Mouse (Mus musculus): ENCODE data around the gene Neil3. TPM values are rescaled to one million over a fixed set of nuclear protein-coding genes. Genes with fewer than 3 reads are reported as not detected.
A peak's percentile ranks its signal among the peaks of the same experiment; 100 is the strongest.

The Neil3 gene
- total and polyA plus RNA-seq, 3 experiments, result 3.9 to 8.6 TPM; not detected in 1

GRCm38 (mm10) chr8:53619196-53619595 lies 19.7 kb downstream of the Neil3 start:
- no peak overlapping the region for H3K4me3 ChIP-seq (ENCODE audit: control insufficient read depth in 1 of 2, insufficient read depth in 1 of 2, low read depth in 2 of 2, low read length in 2 of 2)
- H3K9me3 ChIP-seq (replicated peaks; ENCODE audit: insufficient read depth, low read length), result no peaks in the 10 kb centered on the region
- H3K27me3 ChIP-seq (ENCODE audit: control insufficient read depth in 1 of 2, insufficient read depth in 2 of 2, low read length in 2 of 2), result no peaks in the 10 kb centered on the region
- H3K79me2 ChIP-seq (ENCODE audit: control insufficient read depth, insufficient read depth, low read length, poor library complexity), result no peaks in the 10 kb centered on the region
- H3K4me1 ChIP-seq (ENCODE audit: control insufficient read depth in 1 of 2, insufficient read depth in 2 of 2, low read length in 2 of 2), result no peaks in the 10 kb centered on the region
- H3K27ac ChIP-seq (ENCODE audit: control insufficient read depth, low read depth, low read length), result no peak overlapping the region
- TF ChIP-seq MAFK (IDR thresholded peaks at IDR 0.05; ENCODE audit: borderline replicate concordance, low read depth, low read length) (peak; percentile 91; the same call in 1 of the 2 replicates), POLR2A (IDR thresholded peaks at IDR 0.05; ENCODE audit: control insufficient read depth in 1 of 2, insufficient read depth in 1 of 2, low read depth in 1 of 2, low read length in 2 of 2, poor library complexity in 1 of 2) (no peak), JUND (IDR thresholded peaks at IDR 0.05; ENCODE audit: low read depth, low read length) (no peak), BHLHE40 (IDR thresholded peaks at IDR 0.05; ENCODE audit: borderline replicate concordance, low read depth, low read length) (no peak), RAD21 (IDR thresholded peaks at IDR 0.05; ENCODE audit: low read depth, low read length) (no peak), ZKSCAN1 (IDR thresholded peaks at IDR 0.05; ENCODE audit: low read depth, low read length) (no peak), NRF1 (IDR thresholded peaks at IDR 0.05; ENCODE audit: insufficient read depth, low read depth, low read length, poor library complexity, severe bottlenecking) (no peak), USF2 (IDR thresholded peaks at IDR 0.05; ENCODE audit: borderline replicate concordance in 1 of 2, insufficient read depth in 1 of 2, low read depth in 1 of 2, low read length in 2 of 2) (no peak), ETS1 (IDR thresholded peaks at IDR 0.05; ENCODE audit: low read depth, low read length) (no peak)
- H3K9ac ChIP-seq (ENCODE audit: control insufficient read depth, low read depth, low read length, poor library complexity, severe bottlenecking), result no peak overlapping the region
- DNase-seq (ENCODE audit: low read depth, low spot score), result no peak
- no peaks in the 10 kb centered on the region for H3K36me3 ChIP-seq (ENCODE audit: control insufficient read depth in 1 of 2, insufficient read depth in 2 of 2, low read length in 2 of 2)

- Histone ChIP-seq H3K9ac (ENCODE audit: control insufficient read depth, low read depth, low read length, poor library complexity, severe bottlenecking) (no peak overlapping the region), H3K4me1 (ENCODE audit: control insufficient read depth in 1 of 2, insufficient read depth in 2 of 2, low read length in 2 of 2) (no peaks in the 10 kb centered on the region), H3K27ac (ENCODE audit: control insufficient read depth, low read depth, low read length) (no peak overlapping the region), H3K79me2 (ENCODE audit: control insufficient read depth, insufficient read depth, low read length, poor library complexity) (no peaks in the 10 kb centered on the region), H3K9me3 (replicated peaks; ENCODE audit: insufficient read depth, low read length) (no peaks in the 10 kb centered on the region), H3K27me3 (ENCODE audit: control insufficient read depth in 1 of 2, insufficient read depth in 2 of 2, low read length in 2 of 2) (no peaks in the 10 kb centered on the region), H3K4me3 (ENCODE audit: control insufficient read depth in 1 of 2, insufficient read depth in 1 of 2, low read depth in 2 of 2, low read length in 2 of 2) (no peak overlapping the region), H3K36me3 (ENCODE audit: control insufficient read depth in 1 of 2, insufficient read depth in 2 of 2, low read length in 2 of 2) (no peaks in the 10 kb centered on the region)
- no peak for DNase-seq (ENCODE audit: low read depth, low spot score)
- no peak for TF ChIP-seq KAT2A (conservative IDR thresholded peaks at IDR 0.05; ENCODE audit: low read depth, low read length)
- no peak for TF ChIP-seq USF1 (IDR thresholded peaks at IDR 0.05; ENCODE audit: low read depth, low read length)
- TF ChIP-seq SMC3 (IDR thresholded peaks at IDR 0.05; ENCODE audit: low read depth, low read length), result no peak
- no peak for TF ChIP-seq NRF1 (IDR thresholded peaks at IDR 0.05; ENCODE audit: insufficient read depth, low read depth, low read length, poor library complexity, severe bottlenecking)
- no peak for TF ChIP-seq BHLHE40 (IDR thresholded peaks at IDR 0.05; ENCODE audit: borderline replicate concordance, low read depth, low read length)
- TF ChIP-seq NELFE (IDR thresholded peaks at IDR 0.05; ENCODE audit: low read depth, low read length), result no peak
- no peak for TF ChIP-seq SIN3A (IDR thresholded peaks at IDR 0.05; ENCODE audit: low read length)
- TF ChIP-seq E2F4 (IDR thresholded peaks at IDR 0.05; ENCODE audit: borderline replicate concordance, low read depth, low read length), result no peak
- no peak for TF ChIP-seq CHD2 (IDR thresholded peaks at IDR 0.05; ENCODE audit: low read length)
- no peak for TF ChIP-seq CHD1 (IDR thresholded peaks at IDR 0.05; ENCODE audit: low read depth, low read length)
- no peak for TF ChIP-seq MAFK (IDR thresholded peaks at IDR 0.05; ENCODE audit: borderline replicate concordance, low read depth, low read length)
- TF ChIP-seq RCOR1 (IDR thresholded peaks at IDR 0.05; ENCODE audit: low read depth, low read length), result no peak
- no peak for TF ChIP-seq USF2 (IDR thresholded peaks at IDR 0.05; ENCODE audit: borderline replicate concordance in 1 of 2, insufficient read depth in 1 of 2, low read depth in 1 of 2, low read length in 2 of 2)
- no peak for TF ChIP-seq TBP (IDR thresholded peaks at IDR 0.05; ENCODE audit: low read depth, low read length)
Measured at GRCm38 (mm10) chr8:53614288-53614646, 24.6 kb downstream of the Neil3 start.

Data from MEL (cell line).